Mouse (Mus musculus) spleen, adult 18-20 months (tissue): ENCODE results near the gene Olfr699.
"Not testable (repeated sequence)": the region's sequence is repeated elsewhere in the genome, so short reads cannot be mapped to it uniquely, and the experiment has no call there.

Source experiments
- DNase-seq, 2 experiments: peaks; one replicate each; pipeline ENCODE4 v3.0.0; 2022; ENCODE audit warnings: mixed read lengths in 2 of 2

The Olfr699 gene

GRCm38 (mm10) chr7:106793098-106793497, at the start of gene Olfr699:
Gene Olfr699 (minus strand): TSS chr7:106793198.
- no peak for DNase-seq

DNA sequence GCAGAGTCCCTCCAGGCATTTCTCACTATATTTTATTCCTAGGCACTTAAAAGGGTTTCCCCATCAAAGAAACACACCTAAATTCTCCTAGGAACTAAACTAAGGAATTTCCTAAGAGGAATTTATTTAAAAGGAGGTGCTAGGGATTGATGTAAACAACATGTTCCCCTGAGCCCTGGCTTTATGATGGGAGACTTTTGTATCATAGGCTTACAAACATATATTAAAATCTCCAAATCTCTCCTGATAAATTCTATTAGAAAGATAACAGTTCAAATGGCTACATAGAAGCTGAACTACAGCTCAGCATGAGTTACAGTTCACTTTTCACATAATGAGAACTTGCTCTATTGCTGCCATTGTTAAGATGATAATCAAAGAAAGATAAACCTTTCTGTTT, 40.8 kb upstream of the Olfr699 start, which contains the start of gene Olfr702:
Gene Olfr702, minus strand, starts transcription at position 101 of the 400 bp plus-strand sequence.
- DNase-seq: no peak

GRCm38 (mm10) chr7:106818414-106818813, 25.4 kb upstream of the Olfr699 start:
- DNase-seq: no peak

GRCm38 (mm10) chr7:106815775-106816174, 22.8 kb upstream of the Olfr699 start:
- DNase-seq: no peak

GRCm38 (mm10) chr7:106813829-106814228, 20.8 kb upstream of the Olfr699 start, which contains the start of gene Olfr701:
Gene Olfr701 (plus strand): TSS chr7:106814129.
- no peak for DNase-seq

DNA sequence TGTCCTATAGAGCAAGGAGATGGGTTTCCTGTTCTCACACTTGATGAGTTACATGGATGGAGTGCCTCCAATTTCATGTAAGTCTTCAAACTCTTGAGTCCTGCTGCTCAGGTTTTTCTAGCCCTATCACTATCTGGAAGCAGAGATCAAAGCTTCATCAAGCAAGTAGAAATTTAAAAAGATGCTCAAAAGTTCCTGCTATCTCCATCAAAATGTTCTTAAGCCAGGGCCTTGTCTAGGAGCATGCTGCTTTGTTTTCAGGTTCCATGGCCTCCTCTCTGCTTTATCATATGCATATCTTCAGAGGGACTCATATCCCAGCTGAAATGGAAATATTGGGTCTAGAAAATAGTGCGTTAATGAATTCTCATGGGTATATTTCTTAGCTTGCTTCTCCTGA, 15.7 kb upstream of the Olfr699 start, which contains the start of gene Olfr700:
Gene Olfr700, minus strand, starts transcription at position 101 of the 400 bp plus-strand sequence.
- no peak for DNase-seq

GRCm38 (mm10) chr7:106788330-106788729, 4.7 kb downstream of the Olfr699 start:
- DNase-seq: no peak

DNA sequence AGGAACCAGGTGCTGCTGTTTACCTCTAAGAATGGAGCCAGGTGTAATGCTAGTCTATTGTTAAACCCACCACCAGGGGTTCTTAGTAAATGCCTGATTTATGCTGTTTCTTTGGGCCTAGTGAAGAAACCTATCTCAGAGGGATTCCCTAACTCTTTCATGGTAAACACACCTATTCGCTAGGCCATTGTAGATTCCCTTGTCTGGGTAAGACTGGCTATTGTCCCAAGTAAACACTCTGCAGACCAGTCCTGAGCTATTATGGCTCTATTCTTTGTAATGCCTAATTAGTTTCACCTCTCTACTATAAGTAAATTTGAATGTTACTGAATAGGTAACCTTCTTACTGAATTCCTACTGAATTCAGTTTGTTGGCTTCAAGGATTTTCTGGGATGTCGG, 32.0 kb downstream of the Olfr699 start:
- DNase-seq: not testable (repeated sequence)

DNA sequence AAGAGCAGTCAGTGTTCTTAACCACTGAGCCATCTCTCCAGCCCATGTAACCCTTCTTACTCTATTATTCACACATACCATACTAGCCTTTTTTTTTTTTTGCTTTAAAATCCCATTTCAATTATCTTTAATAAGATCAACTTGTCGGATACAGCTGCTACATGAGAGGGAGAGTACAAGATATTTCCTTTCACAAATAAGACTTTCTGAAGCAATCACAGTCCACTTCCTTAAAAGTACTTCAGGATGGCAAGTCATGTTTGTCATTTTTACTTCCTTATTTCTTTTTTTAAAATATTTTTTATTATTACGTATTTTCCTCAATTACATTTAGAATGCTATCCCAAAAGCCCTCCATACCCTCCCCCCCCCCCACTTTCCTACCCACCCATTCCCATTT, 34.2 kb downstream of the Olfr699 start:
- no peak for DNase-seq

DNA sequence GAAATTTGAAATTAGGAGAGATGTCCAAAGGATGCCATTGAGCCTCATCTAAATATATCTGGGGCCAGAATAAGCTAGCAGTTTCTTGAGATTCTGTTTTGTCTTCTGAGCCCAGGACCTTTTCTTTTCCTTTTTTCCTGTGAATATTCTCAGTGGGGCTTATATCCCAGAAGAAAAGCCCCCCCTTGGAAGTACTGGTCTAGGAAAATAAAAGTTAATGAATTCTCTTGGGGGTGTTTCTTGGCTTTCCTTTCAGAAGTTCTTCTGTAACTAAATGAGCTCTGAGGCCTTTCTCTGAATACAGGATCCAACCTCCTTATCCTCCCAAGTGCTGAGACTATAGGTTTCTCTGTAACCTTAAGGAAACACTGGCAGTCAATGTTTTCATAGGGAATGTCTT, 37.7 kb downstream of the Olfr699 start, which contains the start of gene Olfr698:
Gene Olfr698, minus strand, starts transcription at position 101 of the 400 bp plus-strand sequence.
- no peak for DNase-seq

DNA sequence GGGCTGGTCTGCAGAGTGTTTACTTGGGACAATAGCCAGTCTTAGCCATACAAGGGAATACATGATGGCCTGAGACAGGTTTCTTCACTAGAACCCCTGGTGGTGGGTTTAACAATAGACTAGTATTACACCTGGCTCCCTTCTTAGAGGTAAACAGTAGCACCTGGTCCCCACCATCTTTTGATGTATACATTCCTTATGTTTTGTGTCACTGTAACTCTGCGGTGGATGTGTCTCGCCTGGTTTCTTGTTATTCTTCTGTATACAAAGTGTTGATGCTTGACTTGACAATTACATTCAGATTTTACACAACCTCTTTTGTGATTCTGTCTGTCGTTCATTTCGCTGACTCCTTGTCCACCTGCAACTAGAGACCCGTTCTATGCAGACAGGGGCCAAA, 47.2 kb downstream of the Olfr699 start:
- DNase-seq: no peak

DNA sequence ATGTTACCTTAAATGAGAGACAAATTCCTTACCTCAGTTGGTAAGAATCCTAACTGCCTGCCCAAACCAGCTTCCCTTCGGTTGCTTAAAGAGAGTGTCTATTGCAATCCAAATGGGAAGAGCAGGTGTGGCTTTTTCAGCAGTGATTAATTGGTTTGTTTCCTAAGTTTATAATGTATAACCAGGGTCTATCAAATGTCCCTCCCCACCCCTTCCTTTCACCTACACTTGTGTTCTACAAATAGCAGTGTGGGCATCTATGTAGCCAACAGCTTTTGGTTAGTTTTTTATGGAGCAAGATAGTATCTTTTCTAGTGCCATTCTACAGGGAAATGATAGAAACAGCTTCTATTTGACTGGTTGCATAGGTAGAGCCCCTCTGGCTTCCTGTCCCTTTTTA, 50.7 kb downstream of the Olfr699 start, which contains the start of gene Olfr697:
Gene Olfr697, minus strand, starts transcription at position 101 of the 400 bp plus-strand sequence.
- no peak for DNase-seq
